Mouse (Mus musculus) olfactory bulb, adult 2 months (tissue): ENCODE measurements around the gene Il2ra.

Experiments used
- CTCF ChIP-seq: fragments of 200-500 bp; IDR thresholded peaks from 2 replicates; pipeline ENCODE4 v1.5.1; 2012; ENCODE audit warnings: low read depth, mild to moderate bottlenecking, low read length, moderate library complexity; ENCODE audit not compliant: insufficient read depth
- POLR2A ChIP-seq: fragments of 200-500 bp; IDR thresholded peaks from 2 replicates; pipeline ENCODE4 v1.6.1; 2012; ENCODE audit warnings: mild to moderate bottlenecking, low read depth, low read length, moderate library complexity; ENCODE audit not compliant: insufficient read depth

DNA sequence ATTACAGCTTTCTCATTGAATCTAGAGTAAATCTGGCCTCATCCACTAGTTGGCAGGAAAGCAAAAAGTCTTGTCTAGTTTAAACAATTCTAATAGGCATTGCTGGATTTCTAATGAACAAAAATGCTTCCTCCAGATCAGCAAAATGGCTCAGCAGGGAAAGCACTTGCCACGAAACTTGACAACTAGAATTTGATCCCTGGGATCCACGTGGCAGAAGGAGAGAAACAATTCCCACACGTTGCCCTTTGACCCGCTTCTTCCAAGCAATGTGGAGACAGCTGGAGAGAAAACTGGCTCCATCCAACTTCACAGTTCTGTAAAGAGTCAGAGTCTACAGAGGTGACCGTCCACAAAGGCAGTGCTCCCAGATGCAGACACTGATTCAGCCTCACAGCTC, 56.4 kb downstream of the Il2ra start:
- TF ChIP-seq POLR2A (no peak), CTCF (no peak)
